Comparison of ENCODE assay signal across 10 mouse cellular contexts in the genomic region with DNA sequence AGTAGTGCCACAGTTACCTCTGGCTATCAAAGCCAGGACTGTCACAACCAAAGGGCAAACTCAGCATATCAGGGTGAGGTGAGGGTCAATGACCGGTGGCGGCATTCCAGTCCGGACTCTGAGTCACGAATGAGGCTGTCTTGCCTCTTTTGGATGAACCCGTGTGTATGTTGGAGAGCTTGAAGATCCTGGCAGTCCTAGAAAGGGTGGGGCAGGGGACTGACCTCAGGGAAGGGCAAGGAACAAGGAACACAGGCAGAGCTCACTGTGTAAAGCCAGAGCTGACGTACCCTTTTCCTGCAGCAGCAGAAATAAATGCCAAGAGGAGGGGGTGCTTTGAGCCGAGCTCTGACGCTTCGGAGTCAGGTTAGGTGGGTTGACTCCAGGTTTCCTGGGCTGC. TPM values are rescaled to one million over a fixed set of nuclear protein-coding genes. Genes with fewer than 3 reads are reported as not detected.
DNase-seq lines count a peak whose midpoint lies in the region; ATAC-seq and TF ChIP-seq lines count a peak whose summit lies in the region.
"Had no signal": no experiment of that assay in that cellular context is flagged by ENCODE, and none has a peak within 500 bp of the region (broad histone marks: within the 10 kb centered on the region; RNA-seq: fewer than 3 reads in every experiment).

No protein-coding gene starts in this region.

- 0 out of 2 replicates have a peak, but pooled peaks cover 7% of the 10 kb centered on the region for H3K4me1 ChIP-seq in kidney, postnatal 0 days (replicated peaks; ENCODE audit: insufficient read depth, low read length)
- 0 out of 2 replicates have a peak, but pooled peaks cover 8% of the 10 kb centered on the region for H3K4me1 ChIP-seq in kidney, embryonic 14.5 days (ENCODE audit: control insufficient read depth, insufficient read depth, low read length)
- H3K4me1 ChIP-seq in intestine, postnatal 0 days (replicated peaks; ENCODE audit: control insufficient read depth, insufficient read depth, low read length): no peaks in the 10 kb centered on the region; the same call in 1 of the 2 replicates
- H3K4me1 ChIP-seq in small intestine, adult 2 months (ENCODE audit: control insufficient read depth, insufficient read depth, insufficient read length, low read length): peaks cover 11% of the 10 kb centered on the region; the same call in 1 of the 2 replicates
- no peaks in the 10 kb centered on the region for H3K4me1 ChIP-seq in hindbrain, embryonic 16.5 days (ENCODE audit: control insufficient read depth, insufficient read depth, low read depth, low read length)

- no peak overlapping the region for H3K27ac ChIP-seq in kidney, postnatal 0 days
- no peak overlapping the region for H3K27ac ChIP-seq in kidney, embryonic 14.5 days (ENCODE audit: low read depth, low read length)
- no peak overlapping the region for H3K27ac ChIP-seq in intestine, postnatal 0 days (ENCODE audit: low read depth, low read length)
- peak overlapping the region; percentile 48; the same call in 1 of the 2 replicates for H3K27ac ChIP-seq in small intestine, adult 2 months (ENCODE audit: insufficient read depth, low read depth, low read length)
- no peak overlapping the region for H3K27ac ChIP-seq in hindbrain, embryonic 16.5 days (ENCODE audit: low read depth, low read length)
- H3K27ac ChIP-seq: layer of hippocampus, adult 2 months; neural tube, embryonic 13.5 days had no signal

- TF ChIP-seq CTCF in kidney, postnatal 0 days (IDR thresholded peaks at IDR 0.05; ENCODE audit: low read depth): no peak
- TF ChIP-seq CTCF in intestine, postnatal 0 days (IDR thresholded peaks at IDR 0.05; ENCODE audit: low read depth): no peak
- TF ChIP-seq CTCF in small intestine, adult 2 months (IDR thresholded peaks at IDR 0.05; ENCODE audit: extremely low read depth, insufficient read length, insufficient replicate concordance, low read depth, low read length): no peak

- no peak overlapping the region for H3K4me2 ChIP-seq in kidney, postnatal 0 days (ENCODE audit: low read length)
- no peak overlapping the region for H3K4me2 ChIP-seq in kidney, embryonic 14.5 days (replicated peaks; ENCODE audit: low read depth, low read length)
- H3K4me2 ChIP-seq in intestine, postnatal 0 days (replicated peaks; ENCODE audit: low read depth): 0 out of 2 replicates have a peak overlapping the region, but pooled peaks have one; percentile 3
- no peak overlapping the region for H3K4me2 ChIP-seq in hindbrain, embryonic 16.5 days (ENCODE audit: low read length)
- H3K4me2 ChIP-seq: neural tube, embryonic 13.5 days had no signal

- peak; percentile 47 for ATAC-seq in kidney, postnatal 0 days (replicated peaks; ENCODE audit: low FRiP score, low read depth)
- no peak for ATAC-seq in kidney, embryonic 14.5 days (ENCODE audit: low FRiP score, low TSS enrichment)
- peak; percentile 92 for ATAC-seq in intestine, postnatal 0 days
- no peak for ATAC-seq in hindbrain, embryonic 16.5 days
- no peak for ATAC-seq in erythroid progenitor cell, adult 5-6 weeks (replicated peaks; ENCODE audit: low FRiP score, poor library complexity, severe bottlenecking)

- no peaks in the 10 kb centered on the region for H3K36me3 ChIP-seq in kidney, postnatal 0 days (ENCODE audit: insufficient read depth, low read length)
- no peaks in the 10 kb centered on the region for H3K36me3 ChIP-seq in kidney, embryonic 14.5 days (ENCODE audit: control insufficient read depth, insufficient read depth, low read length)
- H3K36me3 ChIP-seq in intestine, postnatal 0 days (ENCODE audit: control insufficient read depth, insufficient read depth): no peaks in the 10 kb centered on the region
- no peaks in the 10 kb centered on the region for H3K36me3 ChIP-seq in small intestine, adult 2 months (ENCODE audit: control insufficient read depth, insufficient read depth, low read length)
- no peaks in the 10 kb centered on the region for H3K36me3 ChIP-seq in hindbrain, embryonic 16.5 days (ENCODE audit: control insufficient read depth, insufficient read depth, low read length)
- H3K36me3 ChIP-seq: neural tube, embryonic 13.5 days had no signal

- intact Hi-C loops in left cerebral cortex, postnatal 25 days (cut with DNase I): no loop called here

- H3K9ac ChIP-seq in kidney, postnatal 0 days (ENCODE audit: low read depth, low read length): no peak overlapping the region
- H3K9ac ChIP-seq in kidney, embryonic 14.5 days (ENCODE audit: low read depth, low read length): no peak overlapping the region
- H3K9ac ChIP-seq in intestine, postnatal 0 days (ENCODE audit: low read depth, low read length): no peak overlapping the region
- no peak overlapping the region for H3K9ac ChIP-seq in hindbrain, embryonic 16.5 days (ENCODE audit: low read depth, low read length)
- H3K9ac ChIP-seq: neural tube, embryonic 13.5 days had no signal

- H3K9me3 ChIP-seq in kidney, postnatal 0 days (replicated peaks; ENCODE audit: low read length): no peaks in the 10 kb centered on the region
- no peaks in the 10 kb centered on the region for H3K9me3 ChIP-seq in kidney, embryonic 14.5 days (ENCODE audit: control insufficient read depth, low read length)
- no peaks in the 10 kb centered on the region for H3K9me3 ChIP-seq in intestine, postnatal 0 days (ENCODE audit: control insufficient read depth)
- no peaks in the 10 kb centered on the region for H3K9me3 ChIP-seq in hindbrain, embryonic 16.5 days (ENCODE audit: control insufficient read depth, low read length)
- H3K9me3 ChIP-seq: neural tube, embryonic 13.5 days had no signal

- no peak for TF ChIP-seq POLR2A in small intestine, adult 2 months (IDR thresholded peaks at IDR 0.05; ENCODE audit: low read depth, low read length)

- WGBS in kidney, postnatal 0 days: 64% methylated on average over 9 of the region's 9 CpGs
- WGBS in kidney, embryonic 14.5 days: 76% methylated on average over 9 of the region's 9 CpGs
- 36% methylated on average over 9 of the region's 9 CpGs for WGBS in intestine, postnatal 0 days
- WGBS in small intestine, adult 2 months: 30% methylated on average over 9 of the region's 9 CpGs
- 82% methylated on average over 9 of the region's 9 CpGs for WGBS in hindbrain, embryonic 16.5 days

- DNase-seq in kidney, postnatal 0 days (ENCODE audit: low spot score): no peak
- DNase-seq in adrenal gland, postnatal 36 days: peak; percentile 86 to 88
- DNase-seq in left cerebral cortex, postnatal 25 days (ENCODE audit: low spot score in 2 of 2): no peak

- H3K4me3 ChIP-seq in kidney, postnatal 0 days (replicated peaks; ENCODE audit: low read depth, low read length): no peak overlapping the region
- no peak overlapping the region for H3K4me3 ChIP-seq in kidney, embryonic 14.5 days (ENCODE audit: low read length)
- no peak overlapping the region for H3K4me3 ChIP-seq in intestine, postnatal 0 days (ENCODE audit: low read depth, low read length)
- no peak overlapping the region for H3K4me3 ChIP-seq in small intestine, adult 2 months (ENCODE audit: low read depth, low read length)
- H3K4me3 ChIP-seq in hindbrain, embryonic 16.5 days (ENCODE audit: low read length): no peak overlapping the region
- H3K4me3 ChIP-seq: layer of hippocampus, adult 2 months; neural tube, embryonic 13.5 days had no signal

- no peaks in the 10 kb centered on the region for H3K27me3 ChIP-seq in kidney, postnatal 0 days (ENCODE audit: insufficient read depth, low read length)
- H3K27me3 ChIP-seq in kidney, embryonic 14.5 days (ENCODE audit: control insufficient read depth, insufficient read depth, low read length): no peaks in the 10 kb centered on the region
- H3K27me3 ChIP-seq in intestine, postnatal 0 days (replicated peaks; ENCODE audit: control insufficient read depth, insufficient read depth, low read length): no peaks in the 10 kb centered on the region
- H3K27me3 ChIP-seq in small intestine, adult 2 months (ENCODE audit: control insufficient read depth, insufficient read depth, low read length): no peaks in the 10 kb centered on the region; the same call in 1 of the 2 replicates
- no peaks in the 10 kb centered on the region for H3K27me3 ChIP-seq in hindbrain, embryonic 16.5 days (replicated peaks; ENCODE audit: control insufficient read depth, insufficient read depth, low read length)
- H3K27me3 ChIP-seq: neural tube, embryonic 13.5 days had no signal

RNA-seq across cellular contexts. Expression of gene Zfp326, which starts 40.4 kb away (rescaled TPM):
- polyA plus RNA-seq in kidney, postnatal 0 days (2015; fragmentation: Nextera tagmentation; extraction: Ambion mirVana): 28.9 and 32.3 TPM in 2 replicates
- polyA plus RNA-seq in kidney, embryonic 14.5 days (2014; fragmentation: Nextera tagmentation; extraction: Ambion mirVana): 45.1 and 57.3 TPM in 2 replicates
- 10 to 100 TPM; 24.0 to 27.6 TPM for total RNA-seq in adrenal gland, postnatal 36 days (2021)
- 19.9 and 21.0 TPM in 2 replicates for polyA plus RNA-seq in intestine, postnatal 0 days (2015; fragmentation: Nextera tagmentation; extraction: Ambion mirVana)
- 2.3 and 6.6 TPM in 2 replicates for polyA plus RNA-seq in small intestine, adult 2 months (2012; rRNA removed)
- total RNA-seq in left cerebral cortex, postnatal 25 days (2021): 10 to 100 TPM; 29.6 to 31.5 TPM
- polyA plus RNA-seq in hindbrain, embryonic 16.5 days (2015; fragmentation: Nextera tagmentation; extraction: Ambion mirVana): 35.5 and 39.7 TPM in 2 replicates
- 3.8 and 5.8 TPM in 2 replicates for total RNA-seq in erythroid progenitor cell, adult 5-6 weeks (2015; ENCODE audit: low replicate concordance)
- 4.0 and 5.4 TPM in 2 replicates for total RNA-seq in erythroid progenitor cell, adult 5-6 weeks (2017; ENCODE audit: low replicate concordance)

Comparison
In these comparisons a context has a peak if more than half of its experiments do, and no peak if none do; other contexts are left out.
1. ATAC-seq: peak in kidney, postnatal 0 days (single experiment) and intestine, postnatal 0 days (single experiment); none in kidney, embryonic 14.5 days (single experiment), hindbrain, embryonic 16.5 days (single experiment) and erythroid progenitor cell, adult 5-6 weeks (single experiment).
2. DNase-seq: peak in adrenal gland, postnatal 36 days (2 of 2); none in kidney, postnatal 0 days (single experiment) and left cerebral cortex, postnatal 25 days (0 of 2).